13 mouse cellular contexts compared by ENCODE assay signal in the genomic region with DNA sequence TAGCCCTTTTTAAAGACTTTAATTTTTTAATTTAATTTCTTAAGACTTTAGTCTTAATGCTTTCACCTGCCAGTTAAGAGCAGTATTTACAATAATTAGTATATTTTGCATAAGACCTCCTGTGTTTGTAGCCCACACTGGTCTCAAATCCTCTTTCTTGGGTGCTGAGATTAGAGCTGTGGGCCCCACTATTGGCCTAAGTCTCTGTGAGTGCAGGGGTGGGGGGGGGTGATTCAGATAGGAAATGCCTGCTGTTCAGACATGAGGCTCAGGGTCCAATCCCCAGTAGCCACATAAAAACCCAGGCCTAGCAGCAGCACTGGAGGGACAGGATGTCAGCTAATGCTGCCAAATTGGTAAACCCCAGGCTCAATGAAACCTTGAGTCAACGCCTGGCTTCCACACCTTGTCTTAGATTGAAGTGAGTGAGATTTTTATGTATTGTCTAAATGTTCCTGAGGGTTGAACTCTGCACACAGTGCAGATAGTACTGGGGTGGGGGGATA. TPM values are rescaled to one million over a fixed set of nuclear protein-coding genes. Genes with fewer than 3 reads are reported as not detected.
DNase-seq lines count a peak whose midpoint lies in the region; ATAC-seq and TF ChIP-seq lines count a peak whose summit lies in the region.
"Had no signal": no experiment of that assay in that cellular context is flagged by ENCODE, and none has a peak within 500 bp of the region (broad histone marks: within the 10 kb centered on the region; RNA-seq: fewer than 3 reads in every experiment).

No protein-coding gene starts in this region.

- H3K36me3 ChIP-seq in liver, embryonic 11.5 days (ENCODE audit: control insufficient read depth, insufficient read depth, low read length) = peaks cover 47% of the 10 kb centered on the region
- H3K36me3 ChIP-seq in embryonic facial prominence, embryonic 10.5 days (replicated peaks) = peaks cover 66% of the 10 kb centered on the region
- H3K36me3 ChIP-seq in midbrain, embryonic 15.5 days (replicated peaks) = peaks cover 36% of the 10 kb centered on the region

- H3K27me3 ChIP-seq in liver, embryonic 11.5 days (replicated peaks; ENCODE audit: control insufficient read depth, insufficient read depth, low read length) = no peaks in the 10 kb centered on the region
- no peaks in the 10 kb centered on the region for H3K27me3 ChIP-seq in embryonic facial prominence, embryonic 10.5 days (replicated peaks; ENCODE audit: low read depth, poor library complexity, severe bottlenecking)
- no peaks in the 10 kb centered on the region for H3K27me3 ChIP-seq in midbrain, embryonic 15.5 days (replicated peaks)

- no peak for ATAC-seq in liver, embryonic 11.5 days (replicated peaks; ENCODE audit: low FRiP score)
- no peak for ATAC-seq in midbrain, embryonic 15.5 days (replicated peaks)

- H3K9ac ChIP-seq in liver, embryonic 11.5 days (ENCODE audit: low read depth, low read length) = no peak overlapping the region
- H3K9ac ChIP-seq in midbrain, embryonic 15.5 days = no peak overlapping the region

- TF ChIP-seq CTCF in gastrocnemius, adult 2 months (IDR thresholded peaks at IDR 0.05) = no peak

- no peaks in the 10 kb centered on the region for H3K9me3 ChIP-seq in liver, embryonic 11.5 days (ENCODE audit: control insufficient read depth, low read length)
- H3K9me3 ChIP-seq in embryonic facial prominence, embryonic 10.5 days = no peaks in the 10 kb centered on the region
- no peaks in the 10 kb centered on the region for H3K9me3 ChIP-seq in midbrain, embryonic 15.5 days

- intact Hi-C loops in gastrocnemius, adult 2 months (cut with DNase I) = loop anchor here (2.0 kb wide), 1 partner anchor 22 kb away; no protein-coding TSS in a partner anchor

- 63% methylated on average over 1 of the region's 1 CpGs for WGBS in liver, embryonic 11.5 days
- WGBS in embryonic facial prominence, embryonic 10.5 days = 88% methylated on average over 1 of the region's 1 CpGs
- 83% methylated on average over 1 of the region's 1 CpGs for WGBS in midbrain, embryonic 15.5 days

- DNase-seq in gastrocnemius, adult 2 months = no peak
- DNase-seq in gastrocnemius, adult 18-20 months (ENCODE audit: low spot score) = no peak
- DNase-seq in liver, embryonic 11.5 days (ENCODE audit: low spot score) = no peak
- DNase-seq in liver = no peak
- DNase-seq in embryonic facial prominence, embryonic 10.5 days (ENCODE audit: low spot score) = no peak
- no peak for DNase-seq in ovary, postnatal 14 days (ENCODE audit: low spot score)
- DNase-seq in layer of hippocampus, adult 8-10 months (ENCODE audit: low spot score in 2 of 2) = no peak

- peaks cover 37% of the 10 kb centered on the region for H3K4me1 ChIP-seq in liver, embryonic 11.5 days (replicated peaks; ENCODE audit: control insufficient read depth, insufficient read depth, low read length)
- H3K4me1 ChIP-seq in embryonic facial prominence, embryonic 10.5 days = peaks cover 55% of the 10 kb centered on the region
- H3K4me1 ChIP-seq in midbrain, embryonic 15.5 days = peaks cover 43% of the 10 kb centered on the region

- peak overlapping the region; percentile 100 for H3K27ac ChIP-seq in gastrocnemius, adult 2 months
- no peak overlapping the region for H3K27ac ChIP-seq in liver, embryonic 11.5 days (ENCODE audit: low read depth, low read length)
- H3K27ac ChIP-seq in embryonic facial prominence, embryonic 10.5 days (replicated peaks) = no peak overlapping the region
- no peak overlapping the region for H3K27ac ChIP-seq in midbrain, embryonic 15.5 days

- peak overlapping the region; percentile 43 for H3K4me3 ChIP-seq in gastrocnemius, adult 2 months
- peak overlapping the region; percentile 71; the same call in 1 of the 2 replicates for H3K4me3 ChIP-seq in liver, embryonic 11.5 days (ENCODE audit: low read depth, low read length)
- peak overlapping the region; percentile 95 for H3K4me3 ChIP-seq in embryonic facial prominence, embryonic 10.5 days
- H3K4me3 ChIP-seq in midbrain, embryonic 15.5 days = no peak overlapping the region

- peak overlapping the region; percentile 93 for H3K4me2 ChIP-seq in liver, embryonic 11.5 days
- H3K4me2 ChIP-seq in midbrain, embryonic 15.5 days = peak overlapping the region; percentile 17; the same call in 1 of the 2 replicates

RNA-seq across cellular contexts. Expression of a gene that starts 3.9 kb away (rescaled TPM):
- 10 to 100 TPM; 68.1 to 92.0 TPM for total RNA-seq in gastrocnemius, adult 2 months (2021)
- 10 to 100 TPM; 59.3 to 62.6 TPM for total RNA-seq in gastrocnemius, adult 18-20 months (2021)
- polyA plus RNA-seq in liver, embryonic 11.5 days (2014; fragmentation: Nextera tagmentation; extraction: Ambion mirVana) = 2,392 and 2,590 TPM in 2 replicates
- 3,458 and 4,025 TPM in 2 replicates for polyA plus RNA-seq in embryonic facial prominence, embryonic 10.5 days (2016; fragmentation: Nextera tagmentation; extraction: Ambion mirVana)
- polyA plus RNA-seq in midbrain, embryonic 15.5 days (2015; fragmentation: Nextera tagmentation; extraction: Ambion mirVana) = 1,044 and 1,060 TPM in 2 replicates
- 100 to 1,000 TPM; 419 to 457 (median 441) TPM for total RNA-seq in layer of hippocampus, adult 8-10 months (2022)

RNA-seq across cellular contexts. Expression of a gene that starts 39.3 kb away (rescaled TPM):
- not detected for total RNA-seq in gastrocnemius, adult 2 months (2021)
- total RNA-seq in gastrocnemius, adult 18-20 months (2021) = not detected
- polyA plus RNA-seq in liver, embryonic 11.5 days (2014; fragmentation: Nextera tagmentation; extraction: Ambion mirVana) = not detected in 2 replicates
- polyA plus RNA-seq in embryonic facial prominence, embryonic 10.5 days (2016; fragmentation: Nextera tagmentation; extraction: Ambion mirVana) = 0.27 TPM in 1 of 2 replicates, not detected in the other
- polyA plus RNA-seq in midbrain, embryonic 15.5 days (2015; fragmentation: Nextera tagmentation; extraction: Ambion mirVana) = not detected in 2 replicates
- total RNA-seq in layer of hippocampus, adult 8-10 months (2022) = under 1 TPM in 2 of 4 experiments, not detected in 2; 0.20 to 0.53 TPM
- total RNA-seq: common myeloid progenitor, adult 5-6 weeks; gastrocnemius, adult 8-10 months; neutrophil, adult 5-6 weeks had no signal
- polyA plus RNA-seq: kidney, postnatal 0 days; stomach, embryonic 14.5 days had no signal

RNA-seq across cellular contexts. Expression of a gene that starts 41.0 kb away (rescaled TPM):
- total RNA-seq in gastrocnemius, adult 2 months (2021) = 10 to 100 TPM; 71.3 to 95.7 TPM
- 10 to 100 TPM; 66.1 to 70.4 TPM for total RNA-seq in gastrocnemius, adult 18-20 months (2021)
- 22.6 and 23.3 TPM in 2 replicates for polyA plus RNA-seq in liver, embryonic 11.5 days (2014; fragmentation: Nextera tagmentation; extraction: Ambion mirVana)
- 26.1 and 31.4 TPM in 2 replicates for polyA plus RNA-seq in embryonic facial prominence, embryonic 10.5 days (2016; fragmentation: Nextera tagmentation; extraction: Ambion mirVana)
- 32.1 and 37.4 TPM in 2 replicates for polyA plus RNA-seq in midbrain, embryonic 15.5 days (2015; fragmentation: Nextera tagmentation; extraction: Ambion mirVana)
- total RNA-seq in layer of hippocampus, adult 8-10 months (2022) = 100 to 1,000 TPM; 105 to 123 (median 113) TPM

Comparison
In these comparisons a context has a peak if more than half of its experiments do, and no peak if none do; other contexts are left out.
1. RNA of a gene that starts 3.9 kb away (total RNA-seq): 419 to 457 TPM in layer of hippocampus, adult 8-10 months; 68.1 to 92.0 TPM in gastrocnemius, adult 2 months and 59.3 to 62.6 TPM in gastrocnemius, adult 18-20 months; every median in the first group is over 4 times any median in the second.